Mouse (Mus musculus): ENCODE results near the gene Fam102a.

- TF ChIP-seq POLR2A (IDR thresholded peaks at IDR 0.05; ENCODE audit: borderline replicate concordance, insufficient read depth, low read length) = no peak
- TF ChIP-seq CTCF (IDR thresholded peaks at IDR 0.05; ENCODE audit: borderline replicate concordance, insufficient read depth, low read depth, low read length) = no peak
Observed at GRCm38 (mm10) chr2:32547964-32548739, 13.0 kb downstream of the Fam102a start.
